Mouse (Mus musculus) heart, postnatal 10 days (tissue): ENCODE measurements around the gene Zc3h7b. TPM values are rescaled to one million over a fixed set of nuclear protein-coding genes. Genes with fewer than 3 reads are reported as not detected.
A peak's percentile ranks its signal among the peaks of the same experiment; 100 is the strongest.

Source experiments
- DNase-seq, 2 experiments: peaks; one replicate each; pipeline ENCODE4 v3.0.0; 2021
- intact Hi-C: fragments of 180-260 bp; cut with DNase I; formaldehyde crosslinking; loops from one replicate; pipeline ENCODE4 v1.15.1; 2025
- total RNA-seq, 2 experiments: library from RNA; stranded (reverse); gene quantifications; 2 replicates each; pipeline ENCODE4 v1.2.3; 2021

Zc3h7b gene
- total RNA-seq, 2 experiments from 2014 or later, result 83.1 to 91.3 TPM

- intact Hi-C loops, result no loop called here
- no peak for DNase-seq
Observed at GRCm38 (mm10) chr15:81836966-81837920, 92.4 kb downstream of the Zc3h7b start.

- intact Hi-C loops, result loop anchor here (1.0 kb wide), 1 partner anchor 19 kb away; no protein-coding TSS in a partner anchor
- DNase-seq, result peak; percentile 70 to 71
Observed at GRCm38 (mm10) chr15:81838554-81839235, 93.8 kb downstream of the Zc3h7b start.

GRCm38 (mm10) chr15:81839634-81840033 lies 94.8 kb downstream of the Zc3h7b start:
- intact Hi-C loops, result loop anchor here (1.0 kb wide), 1 partner anchor 18 kb away; no protein-coding TSS in a partner anchor
- peak; percentile 94 to 97 for DNase-seq

- no peak for DNase-seq
- intact Hi-C loops, result no loop called here
Observed at GRCm38 (mm10) chr15:81840306-81840705, 95.4 kb downstream of the Zc3h7b start.

GRCm38 (mm10) chr15:81842275-81842674 lies 97.4 kb downstream of the Zc3h7b start:
- DNase-seq, result no peak
- intact Hi-C loops, result no loop called here

GRCm38 (mm10) chr15:81845033-81845625 lies 100.3 kb downstream of the Zc3h7b start:
- intact Hi-C loops, result no loop called here
- DNase-seq, result no peak

GRCm38 (mm10) chr15:81845724-81846123 lies 100.9 kb downstream of the Zc3h7b start:
- intact Hi-C loops, result no loop called here
- DNase-seq, result peak; percentile 74 to 78

Other genes starting within 250 kb of the Zc3h7b start
- gene Ep300, start 159.7 kb upstream of the Zc3h7b start, total RNA-seq, result 10 to 100 TPM; 50.1 to 55.0 TPM
- 10 to 100 TPM; 13.4 to 13.6 TPM for gene L3mbtl2, start 81.2 kb upstream of the Zc3h7b start, total RNA-seq
- gene Chadl, start 47.8 kb upstream of the Zc3h7b start, total RNA-seq, result 1 to 10 TPM; 1.2 to 1.8 TPM
- gene Rangap1, start 473 bp downstream of the Zc3h7b start, total RNA-seq, result 10 to 100 TPM; 41.5 to 43.3 TPM
- 10 to 100 TPM; 51.7 to 74.0 TPM for gene Tef, start 57.4 kb downstream of the Zc3h7b start, total RNA-seq
- gene Tob2, start 113.7 kb downstream of the Zc3h7b start, total RNA-seq, result 10 to 100 TPM; 56.5 to 78.6 TPM
- gene Phf5a, start 126.9 kb downstream of the Zc3h7b start, total RNA-seq, result 10 to 100 TPM; 51.7 to 56.0 TPM
- gene Aco2, start 127.3 kb downstream of the Zc3h7b start, total RNA-seq, result 1,000 to 10,000 TPM; 1,895 to 1,910 TPM
- 10 to 100 TPM in 1 of 2 experiments, 1 to 10 TPM in 1; 9.7 to 10.0 TPM for gene Polr3h, start 181.2 kb downstream of the Zc3h7b start, total RNA-seq
- gene Csdc2, start 191.7 kb downstream of the Zc3h7b start, total RNA-seq, result 10 to 100 TPM in 1 of 2 experiments, 1 to 10 TPM in 1; 7.8 to 19.8 TPM
- 10 to 100 TPM; 22.0 to 31.4 TPM for gene Pmm1, start 215.9 kb downstream of the Zc3h7b start, total RNA-seq
- not detected for gene 1700029P11Rik, start 235.5 kb downstream of the Zc3h7b start, total RNA-seq
- gene Xrcc6, start 242.8 kb downstream of the Zc3h7b start, total RNA-seq, result 10 to 100 TPM; 22.6 to 29.3 TPM